Mouse (Mus musculus): ENCODE measurements at regions not wholly inside any gene's neighbourhood (a gene's known extent, or its start where the extent isn't known, plus 50 kb on each side); places are given as distances from the start of the nearest gene placed in this dataset.

GRCm38 (mm10) chr7:33795016-33795415 is 51.4 kb downstream of the Scgb1b24 start:
- DNase-seq (ENCODE audit: low read depth, low spot score): peak; percentile 10

Measured in ZHBTc4 (cell line).